Mouse (Mus musculus) ES-Bruce4 (cell line): Measurements from ENCODE around the gene Tmem107.

Experiments
- CTCF ChIP-seq: IDR thresholded peaks from one replicate; pipeline ENCODE4 v1.8.1; 2011; ENCODE audit warnings: low read depth, low read length
- EP300 ChIP-seq: IDR thresholded peaks from 2 replicates; pipeline ENCODE4 v1.6.1; 2011; ENCODE audit warnings: low read depth, low read length; ENCODE audit not compliant: insufficient read depth
- POLR2A ChIP-seq: IDR thresholded peaks from one replicate; pipeline ENCODE4 v1.8.1; 2011; ENCODE audit warnings: low read length; ENCODE audit not compliant: insufficient read depth

DNA sequence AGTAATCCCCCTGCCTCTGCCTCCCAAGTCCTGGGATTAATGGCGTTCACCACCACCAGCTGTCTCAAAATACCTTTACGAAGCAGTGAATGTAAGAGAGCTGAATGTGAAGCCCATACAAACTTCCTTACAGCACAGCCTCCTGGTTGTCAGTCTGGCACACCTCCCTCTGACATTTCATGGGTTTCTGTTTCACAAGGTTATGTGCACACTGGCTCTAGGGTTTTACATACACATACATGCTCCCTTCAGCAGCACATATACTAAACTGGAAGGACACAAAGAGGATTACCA lies 4.1 kb downstream of the Tmem107 start:
- TF ChIP-seq EP300 (no peak), POLR2A (no peak), CTCF (no peak)
